Mouse (Mus musculus) v-Abl transformed pro-B cells (cell line): ENCODE measurements around the gene Kcnk15.

ENCODE experiments used
- in situ Hi-C, 2 experiments: fragments of 400-800 bp; cut with MboI; formaldehyde crosslinking; loops; one replicate each; pipeline ENCODE4 v1.15.1; 2025; ENCODE audit not compliant: unreplicated experiment in 2 of 2

Gene Kcnk15

GRCm38 (mm10) chr2:163871266-163871665 lies 17.8 kb downstream of the Kcnk15 start:
- in situ Hi-C loops, result loop anchor here in 1 of 2 experiments (25.0 kb wide), 1 partner anchor 316 kb away; the partner anchor contains the start of genes Wfdc12 and Wfdc5

GRCm38 (mm10) chr2:163871906-163872305 lies 18.5 kb downstream of the Kcnk15 start:
- in situ Hi-C loops, result loop anchor here in 1 of 2 experiments (25.0 kb wide), 1 partner anchor 315 kb away; the partner anchor contains the start of genes Wfdc12 and Wfdc5

GRCm38 (mm10) chr2:163874877-163875276 lies 21.4 kb downstream of the Kcnk15 start:
- in situ Hi-C loops, result loop anchor here in 1 of 2 experiments (25.0 kb wide), 1 partner anchor 312 kb away; the partner anchor contains the start of genes Wfdc12 and Wfdc5

GRCm38 (mm10) chr2:163875484-163875883 lies 22.0 kb downstream of the Kcnk15 start:
- in situ Hi-C loops, result no loop called here

GRCm38 (mm10) chr2:163876830-163877498 lies 23.5 kb downstream of the Kcnk15 start:
- in situ Hi-C loops, result no loop called here

GRCm38 (mm10) chr2:163880891-163881290 lies 27.4 kb downstream of the Kcnk15 start:
- in situ Hi-C loops, result no loop called here

- in situ Hi-C loops, result no loop called here
These were observed 29.6 kb downstream of the Kcnk15 start for GRCm38 (mm10) chr2:163882859-163883652.

- in situ Hi-C loops, result no loop called here
These were observed 36.0 kb downstream of the Kcnk15 start for GRCm38 (mm10) chr2:163889411-163889810.

GRCm38 (mm10) chr2:163890586-163890985 lies 37.1 kb downstream of the Kcnk15 start:
- in situ Hi-C loops, result no loop called here

- in situ Hi-C loops, result no loop called here
These were observed 37.8 kb downstream of the Kcnk15 start for GRCm38 (mm10) chr2:163891271-163891670.

- in situ Hi-C loops, result no loop called here
These were observed 40.3 kb downstream of the Kcnk15 start for GRCm38 (mm10) chr2:163893446-163894370.

- in situ Hi-C loops, result no loop called here
These were observed 41.7 kb downstream of the Kcnk15 start for GRCm38 (mm10) chr2:163895156-163895555.

- in situ Hi-C loops, result no loop called here
These were observed 43.6 kb downstream of the Kcnk15 start for GRCm38 (mm10) chr2:163897026-163897425.

- in situ Hi-C loops, result no loop called here
These were observed 44.6 kb downstream of the Kcnk15 start for GRCm38 (mm10) chr2:163897988-163898535.

GRCm38 (mm10) chr2:163899910-163900411 lies 46.5 kb downstream of the Kcnk15 start:
- in situ Hi-C loops, result no loop called here

- in situ Hi-C loops, result no loop called here
These were observed 47.6 kb downstream of the Kcnk15 start for GRCm38 (mm10) chr2:163901043-163901442.

GRCm38 (mm10) chr2:163902448-163902847 lies 49.0 kb downstream of the Kcnk15 start:
- in situ Hi-C loops, result no loop called here

- in situ Hi-C loops, result no loop called here
These were observed 50.0 kb downstream of the Kcnk15 start for GRCm38 (mm10) chr2:163903461-163903860.

- in situ Hi-C loops, result no loop called here
These were observed 50.9 kb downstream of the Kcnk15 start for GRCm38 (mm10) chr2:163904323-163904722.

- in situ Hi-C loops, result no loop called here
These were observed 53.7 kb downstream of the Kcnk15 start for GRCm38 (mm10) chr2:163907131-163907530.
